Mouse (Mus musculus): ENCODE measurements around the gene D1Pas1. TPM values are rescaled to one million over a fixed set of nuclear protein-coding genes. Genes with fewer than 3 reads are reported as not detected.

Gene D1Pas1
- not detected for total RNA-seq (2022)

- no peak for DNase-seq (ENCODE audit: low spot score in 2 of 2)
These were observed at the start of gene D1Pas1 for GRCm38 (mm10) chr1:186967201-186967812. D1Pas1 (plus strand) TSS chr1:186967416.

DNA sequence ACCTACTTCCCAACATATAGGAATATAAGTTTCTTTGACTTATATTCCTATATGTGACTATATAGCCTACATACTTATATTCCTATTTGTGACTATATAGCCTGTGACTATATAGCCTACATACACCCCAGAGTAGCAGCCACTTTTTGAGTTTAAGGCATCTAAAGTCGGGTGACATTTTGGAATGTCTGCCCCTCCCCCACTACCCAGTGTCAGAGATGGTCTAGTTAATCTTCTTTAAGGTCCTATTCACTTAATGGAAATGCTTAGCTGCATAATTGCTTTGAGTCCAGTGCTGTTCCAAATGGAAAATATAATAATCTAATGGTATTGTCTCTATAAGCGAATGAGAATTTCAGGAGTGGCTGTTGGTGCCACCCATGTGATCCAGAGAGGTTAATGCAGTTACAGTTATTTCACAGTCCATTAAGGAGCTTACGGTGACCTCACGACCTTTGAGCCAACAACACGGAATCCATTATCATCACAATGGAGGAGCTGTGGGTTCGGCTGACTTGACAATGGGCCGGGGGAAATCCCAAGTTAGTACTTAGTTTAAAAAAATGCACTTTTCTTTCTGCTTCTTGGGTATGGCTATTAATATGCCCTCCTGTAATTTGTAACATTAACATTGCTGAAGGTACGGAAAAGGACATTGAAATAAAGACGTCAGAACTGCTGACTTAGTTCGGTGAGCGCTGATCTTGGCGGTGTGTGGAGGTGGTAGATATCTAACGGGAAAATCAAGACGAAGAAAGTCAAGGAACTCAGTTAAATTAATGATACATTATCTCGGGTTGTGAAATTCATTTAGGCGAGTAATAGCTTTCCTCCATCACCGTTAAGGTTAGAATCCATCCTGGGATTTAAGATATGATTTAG is 44.5 kb upstream of the D1Pas1 start:
- DNase-seq (ENCODE audit: low spot score in 2 of 2), result no peak

GRCm38 (mm10) chr1:186924027-186924426 is 43.2 kb upstream of the D1Pas1 start:
- no peak for DNase-seq (ENCODE audit: low spot score in 2 of 2)

- DNase-seq (ENCODE audit: low spot score in 2 of 2), result no peak
These were observed 41.8 kb upstream of the D1Pas1 start for GRCm38 (mm10) chr1:186925411-186925810.

- no peak for DNase-seq (ENCODE audit: low spot score in 2 of 2)
These were observed 40.8 kb upstream of the D1Pas1 start for GRCm38 (mm10) chr1:186926316-186926949.

GRCm38 (mm10) chr1:186926950-186927316 is 40.3 kb upstream of the D1Pas1 start:
- DNase-seq (ENCODE audit: low spot score in 2 of 2), result no peak

DNA sequence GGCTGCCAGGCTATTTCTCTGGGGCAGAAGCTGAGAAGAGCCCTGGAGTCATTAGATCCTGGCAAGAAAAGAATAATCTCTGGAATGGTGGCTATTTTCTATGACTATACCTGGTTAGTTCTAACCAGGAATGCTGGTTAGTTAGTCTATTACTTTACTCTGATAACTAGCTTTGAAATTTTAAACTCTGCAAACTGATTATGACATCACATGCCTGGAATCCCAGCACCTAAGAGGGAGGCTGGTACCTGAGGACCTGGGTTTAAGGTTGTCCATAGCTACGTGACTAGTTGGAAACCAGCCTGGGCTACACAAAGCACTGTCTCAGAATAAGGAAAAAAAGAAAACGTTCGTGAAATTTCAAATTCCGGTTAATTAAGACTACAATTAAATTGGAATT is 39.7 kb upstream of the D1Pas1 start:
- no peak for DNase-seq (ENCODE audit: low spot score in 2 of 2)

DNA sequence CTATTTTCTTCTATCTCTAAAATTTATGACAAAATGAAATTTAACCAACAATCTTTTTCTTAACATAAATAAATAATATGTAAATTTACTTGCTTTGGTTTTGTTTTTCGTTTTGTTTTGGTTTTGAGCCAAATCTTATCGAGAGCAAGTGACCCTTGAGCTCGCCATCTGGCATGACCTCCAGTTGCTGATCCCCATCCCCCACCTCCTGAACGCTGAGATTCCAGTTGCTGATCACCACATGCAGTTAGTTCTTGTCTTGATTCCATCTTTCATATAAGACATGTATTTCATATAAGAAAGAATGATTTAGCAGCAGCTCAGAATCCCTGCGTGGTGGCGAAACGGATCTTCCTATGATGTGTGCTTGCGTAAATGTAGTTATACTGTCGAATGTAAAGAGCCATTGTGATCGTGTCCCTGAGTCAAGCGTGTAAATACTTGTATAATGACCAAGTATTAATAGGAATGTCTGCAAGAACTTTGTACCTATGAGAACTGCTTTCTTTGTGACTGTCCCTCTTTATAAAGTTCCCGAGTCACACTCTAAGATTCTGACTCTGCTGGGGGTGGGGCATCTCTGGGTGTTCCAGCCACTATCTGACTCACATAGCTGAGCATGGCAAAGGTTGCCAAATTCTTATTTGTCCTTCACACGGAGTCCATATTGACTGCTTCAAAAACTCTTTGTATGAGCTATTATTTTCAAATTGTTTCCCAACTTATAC is 36.9 kb upstream of the D1Pas1 start:
- no peak for DNase-seq (ENCODE audit: low spot score in 2 of 2)

GRCm38 (mm10) chr1:186930888-186931233 is 36.4 kb upstream of the D1Pas1 start:
- DNase-seq (ENCODE audit: low spot score in 2 of 2), result no peak

GRCm38 (mm10) chr1:186934205-186934604 is 33.0 kb upstream of the D1Pas1 start:
- no peak for DNase-seq (ENCODE audit: low spot score in 2 of 2)

DNA sequence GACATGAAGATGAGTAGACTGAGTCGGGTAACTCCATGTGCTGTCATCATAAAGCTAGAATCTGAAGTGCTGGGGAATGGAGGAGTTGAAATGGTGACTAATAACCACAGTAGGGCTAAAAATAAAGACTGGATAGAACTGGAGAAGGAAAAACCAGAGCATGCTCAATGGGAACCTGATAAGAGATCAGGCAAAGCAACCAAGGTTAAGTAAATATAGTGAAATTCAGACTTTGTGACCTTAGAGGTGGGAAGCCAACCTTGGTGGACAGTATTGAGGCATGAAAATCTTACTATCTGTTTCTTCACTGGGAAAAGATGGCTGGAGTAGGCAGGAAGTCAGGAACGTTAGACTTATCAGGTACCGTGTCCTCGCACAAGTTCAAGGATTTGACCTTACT is 14.8 kb upstream of the D1Pas1 start:
- no peak for DNase-seq (ENCODE audit: low spot score in 2 of 2)

GRCm38 (mm10) chr1:186954591-186954990 is 12.6 kb upstream of the D1Pas1 start:
- DNase-seq (ENCODE audit: low spot score in 2 of 2), result no peak

DNA sequence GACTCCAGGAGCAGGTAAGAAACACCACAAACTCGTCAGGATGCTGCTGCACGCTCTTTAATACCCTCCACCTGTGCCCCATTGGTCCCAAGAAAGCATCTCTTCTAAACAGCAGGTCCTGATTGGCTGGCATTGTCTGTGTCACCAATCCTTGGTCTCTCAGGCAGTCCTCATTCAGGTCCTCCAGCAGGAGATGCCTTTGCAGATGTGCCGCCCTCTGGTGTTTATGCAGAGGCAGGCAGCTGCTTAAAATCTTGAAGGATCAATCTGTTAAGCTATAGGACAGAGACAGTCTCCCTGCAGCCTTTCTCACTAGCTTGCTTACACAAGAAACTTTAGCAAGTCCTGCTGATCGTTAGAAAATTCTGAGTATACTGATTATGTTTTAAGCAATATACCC is 7.8 kb upstream of the D1Pas1 start:
- DNase-seq (ENCODE audit: low spot score in 2 of 2), result no peak

DNA sequence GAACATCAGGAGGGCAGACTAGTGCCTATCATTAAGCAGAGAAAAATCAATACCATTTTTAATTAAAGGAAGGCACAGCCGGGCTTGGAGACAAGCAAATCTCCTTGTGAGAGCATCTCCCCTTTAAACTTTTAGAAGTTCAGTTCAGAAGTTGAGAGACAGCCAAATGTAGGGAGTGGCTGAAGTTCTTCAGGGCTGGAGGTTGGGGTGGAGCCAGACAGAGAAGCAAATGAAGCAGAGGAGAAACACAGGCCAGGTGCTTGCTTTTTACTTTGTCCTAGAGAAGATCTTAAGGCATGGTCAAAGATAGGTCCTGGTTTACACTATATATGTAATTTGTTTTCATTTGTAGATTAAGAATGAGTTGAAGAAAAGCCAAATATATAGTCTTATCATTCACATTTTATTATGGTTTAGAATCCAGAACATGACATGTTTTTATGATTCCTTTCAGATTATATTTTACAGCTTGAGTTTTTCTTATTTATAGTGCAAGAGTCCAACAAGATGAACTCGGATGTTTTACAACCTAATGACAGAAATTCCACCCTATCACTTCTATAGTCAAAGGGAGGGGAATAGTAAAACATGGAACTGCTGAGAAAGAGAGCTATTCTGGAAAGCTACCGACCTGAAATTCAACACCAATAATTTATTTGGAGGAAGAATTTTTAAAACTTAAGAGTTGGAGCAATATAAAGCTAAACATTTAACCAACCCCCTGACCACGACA is 2.9 kb upstream of the D1Pas1 start:
- DNase-seq (ENCODE audit: low spot score in 2 of 2), result no peak

GRCm38 (mm10) chr1:186967926-186968325 is 710 bp downstream of the D1Pas1 start:
- DNase-seq (ENCODE audit: low spot score in 2 of 2), result no peak

GRCm38 (mm10) chr1:186976937-186977540 is 9.8 kb downstream of the D1Pas1 start:
- DNase-seq (ENCODE audit: low spot score in 2 of 2), result no peak

DNA sequence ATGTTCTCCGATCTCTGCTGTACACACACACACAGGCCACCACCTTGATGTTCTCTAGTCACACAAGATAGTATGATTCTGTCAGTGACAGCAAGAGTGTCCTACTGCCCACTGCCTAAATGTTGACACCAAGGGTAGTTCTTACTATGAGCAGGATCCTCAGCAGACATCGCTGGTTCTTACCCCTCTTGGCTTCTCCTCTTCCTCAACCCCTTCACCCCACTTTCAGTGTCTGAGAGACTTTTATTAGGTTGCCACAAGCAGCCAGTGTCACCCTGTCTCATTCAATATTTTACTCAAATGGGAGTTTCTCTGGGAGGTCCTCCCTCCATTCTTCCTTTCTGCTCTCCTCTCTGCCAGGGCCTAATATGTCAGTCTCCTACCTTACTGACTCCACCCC is 10.6 kb downstream of the D1Pas1 start:
- DNase-seq (ENCODE audit: low spot score in 2 of 2), result no peak

DNA sequence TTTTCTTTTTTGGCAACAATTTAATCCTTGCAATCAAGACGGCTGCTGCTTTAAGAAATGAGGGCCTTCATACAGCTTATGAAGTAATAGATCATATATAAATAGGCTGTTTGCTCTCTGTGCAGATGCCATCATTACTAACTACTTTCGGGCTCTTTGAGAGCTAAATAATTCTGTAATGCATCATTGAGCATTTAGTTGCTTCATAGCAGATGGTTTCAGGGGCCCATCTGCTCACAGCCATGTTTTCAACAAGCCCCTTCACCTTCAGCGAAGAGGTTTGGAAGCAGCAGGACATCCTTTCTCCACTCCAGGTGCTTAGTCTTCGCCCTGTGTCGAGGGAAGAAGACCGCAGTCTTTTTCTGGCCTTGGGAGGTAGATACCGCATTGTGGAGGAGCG is 12.2 kb downstream of the D1Pas1 start:
- no peak for DNase-seq (ENCODE audit: low spot score in 2 of 2)

DNA sequence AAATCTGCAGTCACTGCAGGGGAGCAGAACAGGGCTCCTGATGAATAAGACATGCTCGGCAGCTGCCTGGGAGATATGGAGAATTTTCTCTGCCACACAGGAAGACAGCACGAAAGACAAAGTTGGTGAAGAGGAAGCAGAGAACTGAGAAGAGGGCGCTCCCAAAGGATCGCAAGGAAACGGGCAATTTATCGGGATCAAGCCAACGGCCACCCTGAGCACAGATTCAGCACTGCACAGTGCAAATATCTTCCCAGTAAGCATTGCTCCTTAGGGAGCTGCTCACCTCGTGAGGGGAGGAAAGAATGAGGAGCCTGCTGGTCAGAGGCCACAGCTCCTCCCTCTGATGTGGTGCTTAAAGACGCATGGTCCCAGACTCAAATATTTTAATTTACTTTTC is 13.3 kb downstream of the D1Pas1 start:
- no peak for DNase-seq (ENCODE audit: low spot score in 2 of 2)

- no peak for DNase-seq (ENCODE audit: low spot score in 2 of 2)
These were observed 17.9 kb downstream of the D1Pas1 start for GRCm38 (mm10) chr1:186985131-186985530.

- no peak for DNase-seq (ENCODE audit: low spot score in 2 of 2)
These were observed 18.9 kb downstream of the D1Pas1 start for GRCm38 (mm10) chr1:186986086-186986485.

Data from gastrocnemius, adult 8-10 months (tissue).